Mouse (Mus musculus) megakaryocyte-erythroid progenitor cell, adult 5-6 weeks (primary cell): ENCODE data around the gene Ctrb1. TPM values are rescaled to one million over a fixed set of nuclear protein-coding genes. Genes with fewer than 3 reads are reported as not detected.

ENCODE experiments used
- ATAC-seq: replicated peaks from 2 replicates; pipeline ENCODE4 v1.8.0; 2016; ENCODE audit warnings: mild to moderate bottlenecking, inconsistent platforms; ENCODE audit not compliant: severe bottlenecking, poor library complexity, low FRiP score, low TSS enrichment
- total RNA-seq, 2 experiments: library from RNA; stranded (forward) in 1 of 2; stranded (reverse) in 1 of 2; fragments of 200-1000, 215-1000 nt in 1 of 2; fragments of >200 nt in 1 of 2; fragmentation: Nextera tagmentation in 1 of 2; gene quantifications; 2 replicates each; pipeline ENCODE4 v1.2.3; 2014 to 2017

The Ctrb1 gene
- total RNA-seq, 2 experiments from 2014 or later = not detected

DNA sequence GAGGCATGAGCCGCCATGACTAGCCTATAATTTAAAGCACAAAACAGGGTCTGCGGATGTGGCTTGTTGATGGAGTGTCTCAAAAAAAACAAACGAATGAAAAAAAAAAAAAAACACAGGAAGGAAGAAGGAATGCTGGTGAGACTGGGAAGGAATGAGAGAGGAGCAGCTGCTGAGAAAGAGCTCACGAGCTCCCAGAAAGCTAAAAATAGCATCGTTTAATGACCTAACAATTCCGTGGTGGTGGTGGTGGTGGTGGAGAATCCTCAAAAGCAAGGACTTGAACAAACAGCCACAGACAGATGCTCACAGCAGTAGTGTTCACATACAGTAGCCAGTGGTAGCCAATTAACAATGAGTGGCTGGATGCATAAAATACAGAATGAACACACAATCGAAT is 4.6 kb upstream of the Ctrb1 start:
- ATAC-seq = no peak

DNA sequence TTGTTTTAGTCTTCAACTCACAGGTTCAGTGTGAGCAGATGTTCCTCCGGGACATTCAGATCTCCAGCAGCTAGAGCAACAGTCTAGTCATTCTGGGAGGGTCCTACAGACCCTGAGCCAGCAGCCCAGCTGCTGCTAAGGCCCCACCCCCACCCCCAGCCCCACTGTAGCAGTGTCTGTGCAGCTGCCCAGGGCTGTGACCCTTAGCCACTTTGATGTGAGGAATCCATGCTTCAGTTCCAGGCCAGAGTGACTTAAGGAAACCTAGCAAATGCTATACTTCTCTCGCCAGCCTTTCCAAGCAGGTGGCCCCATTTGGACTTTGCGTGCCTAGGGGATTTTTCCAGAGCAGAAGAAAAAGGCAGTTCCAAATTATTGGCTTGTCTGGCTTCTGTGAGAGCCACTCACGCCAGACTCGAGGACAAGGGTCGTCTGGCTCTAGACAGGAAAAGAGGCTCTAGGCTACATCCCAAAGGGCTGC is 2.5 kb upstream of the Ctrb1 start:
- no peak for ATAC-seq

DNA sequence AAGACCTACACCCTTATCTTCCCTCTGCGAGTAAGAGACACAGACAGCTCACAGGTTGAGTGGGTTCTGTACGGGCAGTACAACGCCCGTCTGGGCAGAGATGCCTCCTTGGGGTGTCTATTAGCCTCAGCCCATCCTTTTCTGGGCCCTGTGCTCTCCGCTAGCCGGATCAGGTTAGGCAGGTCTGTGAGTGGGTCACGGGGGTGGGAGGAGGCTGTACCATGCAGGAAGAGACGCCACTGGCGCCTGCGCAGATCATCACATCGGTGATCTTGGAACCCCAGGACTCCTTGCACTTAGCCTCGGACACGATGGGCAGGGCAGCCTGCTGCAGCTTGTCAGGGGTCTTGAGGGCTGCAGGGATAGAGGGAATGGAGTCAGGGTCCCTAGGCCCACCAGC is 3.9 kb downstream of the Ctrb1 start:
- no peak for ATAC-seq

DNA sequence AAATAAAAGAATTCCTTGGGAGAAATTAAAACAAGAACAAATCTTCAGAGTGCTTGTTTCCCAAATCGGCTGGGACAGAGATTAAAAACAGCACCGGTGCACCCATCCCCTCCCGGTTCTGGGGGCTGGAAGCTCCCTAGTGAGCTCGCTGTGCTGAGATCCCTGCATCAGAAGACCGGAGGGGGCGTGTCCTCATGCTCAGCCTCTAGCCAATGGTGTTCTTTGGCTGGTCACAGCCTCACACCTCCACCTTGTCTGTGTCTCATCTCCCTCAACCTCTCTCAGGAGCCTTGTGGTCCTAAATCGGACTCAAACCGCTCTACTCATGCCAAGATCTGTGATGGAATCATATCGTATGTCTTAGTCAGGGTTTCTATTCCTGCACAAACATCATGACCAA is 8.3 kb downstream of the Ctrb1 start:
- 0 out of 2 replicates have a peak, but pooled peaks have one; percentile 38 for ATAC-seq

DNA sequence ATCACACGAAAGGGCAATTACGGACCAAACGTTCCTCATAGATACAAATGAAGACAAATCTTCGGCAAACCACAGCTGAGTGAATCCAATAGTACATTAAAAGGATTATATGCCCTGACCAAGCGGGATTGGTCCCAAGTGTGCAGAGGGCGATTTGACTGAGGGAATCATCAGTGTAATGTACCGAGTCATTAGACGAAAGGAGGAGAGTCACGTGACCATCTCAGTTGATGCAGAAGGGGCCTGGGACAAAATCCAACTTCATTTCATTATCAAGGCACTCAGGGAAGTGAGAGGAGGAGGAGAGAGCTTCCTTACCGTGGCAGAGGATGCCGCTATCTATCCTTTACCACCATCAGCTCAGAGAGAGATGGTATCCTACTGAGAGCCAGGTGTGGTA is 9.7 kb downstream of the Ctrb1 start:
- ATAC-seq = no peak

DNA sequence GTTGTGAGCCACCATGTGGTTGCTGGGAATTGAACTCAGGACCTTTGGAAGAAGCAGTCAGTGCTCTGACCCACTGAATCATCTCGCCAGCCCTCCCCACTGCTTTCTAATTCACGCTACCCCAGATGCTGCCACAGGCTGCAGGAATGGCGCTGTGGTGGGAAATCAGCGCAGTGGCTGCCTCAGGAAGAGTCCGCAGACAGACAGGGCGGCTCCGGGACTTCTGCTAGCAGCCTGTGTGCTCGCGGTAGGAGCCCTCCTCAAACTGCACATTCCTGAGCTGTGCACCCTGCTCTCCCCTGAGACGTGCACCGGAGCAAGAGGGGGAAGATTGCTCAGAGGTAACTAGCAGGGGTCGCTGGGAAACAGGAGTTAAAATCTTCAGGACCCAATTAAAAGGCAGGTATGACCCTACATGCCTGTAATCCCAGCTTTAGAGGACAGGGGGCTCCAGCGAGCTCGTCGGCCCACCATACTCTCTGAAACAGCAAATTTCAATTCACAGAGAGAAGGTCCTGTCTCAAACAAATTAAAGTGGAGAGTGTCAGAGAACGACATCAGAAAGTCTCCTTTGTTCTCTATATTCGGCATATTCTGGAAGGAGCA is 10.3 kb downstream of the Ctrb1 start:
- ATAC-seq = no peak

DNA sequence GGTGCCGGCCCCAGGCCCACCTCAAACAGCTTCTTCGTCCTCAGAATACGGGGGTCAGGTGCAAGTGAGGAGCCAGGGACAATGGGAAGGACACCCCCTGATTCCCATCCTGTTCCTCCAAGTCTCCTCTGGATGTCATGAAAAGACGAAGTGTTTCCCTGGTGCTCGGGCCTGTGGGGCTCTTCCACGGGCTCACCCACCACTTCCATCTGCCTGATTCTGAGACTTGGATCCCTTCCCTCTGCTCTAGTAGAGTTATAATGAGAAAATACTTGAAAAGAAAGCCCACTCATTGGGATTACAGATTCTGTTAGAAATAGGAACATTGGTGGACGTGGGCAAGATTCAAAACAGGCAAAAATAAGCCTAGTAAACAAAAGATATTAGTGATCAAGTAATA is 12.0 kb downstream of the Ctrb1 start:
- ATAC-seq = no peak

DNA sequence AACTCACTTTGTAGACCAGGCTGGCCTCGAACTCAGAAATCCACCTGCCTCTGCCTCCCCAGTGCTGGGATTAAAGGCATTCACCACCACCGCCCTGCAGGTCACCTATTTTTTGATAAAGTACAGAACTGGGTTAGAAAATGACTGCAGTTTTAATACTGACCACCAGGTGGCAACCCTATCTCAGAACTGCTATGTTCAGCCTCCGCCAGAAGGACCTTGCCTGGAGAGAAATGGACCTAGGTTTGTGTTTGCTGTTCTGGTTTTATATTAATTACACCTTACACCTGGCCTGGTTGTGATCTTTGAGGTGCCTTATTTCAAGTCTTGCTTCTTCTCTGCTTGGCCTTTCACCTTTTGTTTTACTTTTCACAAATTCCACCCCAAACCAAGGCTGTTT is 12.7 kb downstream of the Ctrb1 start:
- peak; percentile 72 for ATAC-seq

DNA sequence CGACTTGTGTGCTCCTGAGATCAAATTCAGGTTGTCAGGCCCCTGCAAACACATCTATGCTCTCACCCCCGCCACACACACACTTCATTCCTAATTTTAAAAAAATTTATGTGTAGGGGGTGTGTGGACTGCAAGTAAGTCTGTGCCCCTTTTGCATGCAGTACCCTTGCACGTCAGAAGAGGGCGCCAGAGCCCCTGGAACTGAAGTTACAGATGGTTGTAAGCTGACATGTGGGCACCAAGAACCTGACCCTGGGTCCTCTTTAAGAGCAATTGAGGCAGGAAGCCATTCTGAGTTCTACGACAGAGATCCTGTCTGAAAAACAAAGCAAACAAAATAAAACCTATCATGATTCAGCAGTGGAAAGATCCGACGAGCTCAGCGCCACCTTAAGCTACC is 14.6 kb downstream of the Ctrb1 start:
- ATAC-seq = no peak

DNA sequence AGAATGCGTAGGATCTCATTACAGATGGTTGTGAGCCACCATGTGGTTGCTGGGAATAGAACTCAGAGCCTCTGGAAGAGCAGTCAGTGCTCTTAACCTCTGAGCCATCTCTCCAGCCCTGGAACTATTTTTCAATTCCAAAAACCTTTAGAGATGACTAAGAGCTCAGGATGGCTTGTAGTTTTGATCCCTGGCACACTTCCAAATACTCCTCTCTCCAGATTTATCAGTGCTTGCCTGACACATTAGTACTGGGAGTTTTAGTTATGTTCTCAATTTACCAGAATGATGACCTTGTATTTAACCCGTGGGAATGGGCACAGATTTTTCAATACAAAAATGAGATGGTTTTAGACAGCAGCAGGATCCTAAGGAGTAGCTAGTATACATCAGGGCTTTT is 24.1 kb downstream of the Ctrb1 start:
- ATAC-seq = no peak

DNA sequence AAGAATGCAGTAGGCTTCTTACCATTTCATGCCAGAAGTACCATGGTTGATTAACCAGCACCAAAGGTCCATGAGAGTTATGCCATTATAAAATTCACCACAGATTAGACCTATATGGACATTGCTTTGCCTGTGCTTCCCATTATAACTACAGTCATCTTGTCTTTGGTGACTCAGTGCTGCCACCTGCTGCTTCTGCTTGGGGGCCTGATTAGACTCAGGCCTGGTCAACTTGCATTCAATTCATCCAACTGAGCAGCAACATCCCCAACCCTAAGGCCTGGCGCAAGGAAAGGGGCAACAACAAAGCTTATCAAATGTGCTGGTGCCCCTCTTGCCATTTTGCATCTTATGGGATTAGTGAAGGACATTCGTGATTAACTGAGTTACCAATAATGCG is 28.3 kb downstream of the Ctrb1 start:
- peak; percentile 83 for ATAC-seq

DNA sequence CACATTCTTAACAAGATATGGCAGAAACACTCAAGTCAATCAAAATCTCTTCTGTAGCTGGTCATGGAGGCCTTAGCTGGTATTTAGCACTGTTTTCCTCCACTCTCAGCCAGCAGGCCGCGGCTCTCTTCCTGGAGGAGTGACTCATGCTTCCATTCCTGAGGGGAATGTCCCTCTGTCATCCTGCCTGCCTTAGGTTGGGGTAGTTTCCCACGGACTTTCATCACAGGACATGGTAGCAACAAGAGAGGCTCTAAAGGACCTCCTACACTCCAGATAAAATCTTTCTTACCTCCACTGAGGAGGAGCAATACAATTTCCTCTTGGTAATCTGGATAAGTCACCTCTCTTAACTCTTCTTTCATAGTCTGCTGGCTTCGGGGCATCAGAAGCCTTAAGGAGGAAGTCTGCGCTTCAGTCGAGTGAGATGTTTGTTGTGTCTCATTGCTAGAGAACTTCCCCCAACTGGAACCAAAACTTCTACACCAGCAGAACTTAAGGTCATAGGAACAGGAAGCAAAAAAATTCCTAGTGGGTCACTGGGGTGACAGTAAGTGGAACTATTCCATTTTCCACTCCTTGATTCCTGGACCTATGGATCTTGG is 31.9 kb downstream of the Ctrb1 start:
- no peak for ATAC-seq

DNA sequence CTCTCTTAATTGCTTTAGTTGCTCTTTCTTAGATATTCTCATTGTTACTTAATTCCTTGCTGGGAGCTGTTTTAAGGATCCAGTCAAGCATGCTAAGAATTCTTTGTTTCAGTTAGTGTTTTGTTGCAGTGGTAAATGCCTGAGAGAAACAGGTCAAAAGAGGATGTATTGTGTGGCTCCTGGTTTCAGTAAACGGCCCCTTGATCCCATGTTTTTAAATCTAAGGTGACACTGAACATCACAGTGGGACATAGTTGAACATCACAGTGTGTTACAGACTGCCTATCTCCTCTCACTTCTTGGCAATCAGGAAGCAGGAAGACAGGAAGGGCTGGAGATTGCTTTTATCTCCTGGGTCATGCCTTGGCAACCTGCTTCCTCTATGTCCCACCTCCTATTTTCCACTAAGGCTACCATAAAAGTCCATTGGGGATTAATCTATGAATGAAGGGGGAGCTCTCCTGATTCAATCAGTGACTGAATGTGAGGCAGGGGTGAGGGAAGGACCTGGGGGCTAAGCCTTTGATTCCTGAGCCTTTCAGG is 33.4 kb downstream of the Ctrb1 start:
- ATAC-seq = no peak

DNA sequence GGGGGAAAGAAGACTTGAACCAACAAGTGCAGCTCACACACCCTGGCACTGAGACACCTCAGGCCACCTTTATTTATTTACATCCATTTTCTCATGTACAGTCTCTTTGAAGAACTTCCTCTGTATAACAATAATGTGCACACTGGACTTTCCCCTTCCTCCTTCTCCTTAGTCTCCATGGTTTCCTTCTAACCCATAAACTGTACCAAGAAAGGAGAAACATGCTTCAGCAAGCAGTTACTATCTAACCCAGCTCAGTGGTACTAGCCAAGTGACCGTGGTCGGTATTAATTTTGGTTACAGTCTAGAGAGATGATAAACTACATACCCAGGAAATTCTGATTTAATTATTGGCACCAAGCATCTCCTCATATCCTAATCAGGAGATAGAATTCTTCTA is 37.3 kb downstream of the Ctrb1 start:
- ATAC-seq = no peak

DNA sequence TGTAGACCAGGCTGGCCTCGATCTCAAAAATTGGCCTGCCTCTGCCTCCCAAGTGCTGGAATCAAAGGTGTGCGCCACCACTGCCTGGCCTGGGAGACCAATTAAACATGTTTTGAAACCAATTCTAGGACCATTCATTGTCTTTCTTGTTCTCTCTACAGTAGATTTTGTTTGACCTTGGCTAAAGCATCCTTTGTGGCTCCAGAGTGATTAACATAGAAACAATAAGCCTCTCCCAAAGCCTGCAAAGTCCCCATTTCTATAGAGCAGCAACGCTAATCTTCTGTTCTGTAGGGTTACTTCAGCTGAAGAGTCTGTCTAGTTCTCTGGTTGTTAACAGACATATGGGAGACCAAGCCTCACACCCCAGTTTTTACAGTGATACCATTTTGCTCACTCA is 40.2 kb downstream of the Ctrb1 start:
- no peak for ATAC-seq

DNA sequence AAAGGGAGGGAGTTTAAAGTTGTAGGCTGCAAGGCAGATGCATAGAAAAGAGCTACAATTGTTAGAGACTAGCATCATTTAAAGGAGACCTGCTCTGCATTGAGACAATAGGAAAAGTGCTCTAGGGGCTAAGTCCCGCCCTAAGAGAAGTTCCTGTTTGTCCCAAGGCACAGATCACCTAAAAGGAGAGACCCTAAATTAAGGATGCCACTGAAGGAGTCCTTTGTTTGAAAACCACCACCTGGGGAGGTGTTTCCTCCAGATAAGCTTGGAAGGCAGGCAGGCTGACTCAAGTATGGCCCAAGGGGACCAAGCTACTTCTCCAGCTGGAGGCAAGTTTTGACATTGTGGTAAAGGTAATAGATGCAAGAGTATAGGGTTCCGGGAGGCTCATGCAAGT is 42.0 kb downstream of the Ctrb1 start:
- ATAC-seq = no peak

DNA sequence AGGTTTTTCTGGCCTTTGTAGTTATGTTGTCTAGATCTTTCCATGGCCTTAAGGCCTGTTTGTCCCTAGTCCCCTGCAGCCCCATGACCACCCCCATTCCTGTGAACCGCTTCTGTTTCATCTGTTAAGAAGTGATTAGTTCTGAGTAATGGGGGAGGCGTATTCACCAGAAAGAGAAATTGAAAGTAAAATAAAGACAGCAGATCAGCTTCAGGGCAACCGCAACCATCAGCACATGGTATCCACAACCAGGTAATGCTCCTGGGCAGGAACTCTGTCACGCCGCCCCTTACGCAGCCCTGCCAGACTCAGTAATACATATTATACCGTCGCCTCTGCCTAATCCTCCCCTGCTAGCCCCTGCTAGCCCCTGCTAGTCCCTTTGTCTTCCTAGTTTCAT is 45.1 kb downstream of the Ctrb1 start:
- no peak for ATAC-seq

DNA sequence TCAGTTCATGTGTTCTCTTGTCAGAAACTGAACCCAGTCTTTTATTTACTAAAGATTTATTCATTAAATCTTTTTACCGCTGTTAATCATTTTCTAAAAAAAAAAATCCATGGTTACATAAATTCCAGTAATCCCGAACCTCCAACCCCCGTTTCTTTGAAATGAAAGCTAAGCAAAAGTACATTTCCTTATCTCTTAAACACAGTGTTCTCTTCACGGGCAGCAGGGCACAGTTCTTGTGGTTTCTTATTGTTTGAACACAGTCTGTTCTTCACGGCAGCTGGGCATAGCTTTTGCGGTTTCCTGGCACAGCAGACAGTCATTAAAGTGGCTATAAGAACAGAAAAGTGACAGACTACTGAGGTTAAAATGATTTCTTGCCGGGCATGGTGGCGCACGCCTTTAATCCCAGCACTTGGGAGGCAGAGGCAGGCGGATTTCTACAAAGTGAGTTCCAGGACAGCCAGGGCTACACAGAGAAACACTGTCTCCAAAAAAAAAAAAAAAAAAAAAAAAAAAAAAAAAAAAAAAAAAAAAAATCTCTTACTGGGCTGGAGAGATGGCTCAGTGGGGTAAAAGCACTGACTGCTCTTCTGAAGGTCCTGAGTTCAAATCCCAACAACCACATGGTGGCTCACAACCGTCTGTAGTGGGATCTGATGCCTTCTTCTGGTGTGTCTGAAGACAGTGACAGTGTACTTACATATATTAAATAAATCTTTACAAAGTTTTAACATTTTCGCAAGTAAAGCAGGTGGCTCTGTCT is 46.3 kb downstream of the Ctrb1 start:
- ATAC-seq = peak; percentile 77

DNA sequence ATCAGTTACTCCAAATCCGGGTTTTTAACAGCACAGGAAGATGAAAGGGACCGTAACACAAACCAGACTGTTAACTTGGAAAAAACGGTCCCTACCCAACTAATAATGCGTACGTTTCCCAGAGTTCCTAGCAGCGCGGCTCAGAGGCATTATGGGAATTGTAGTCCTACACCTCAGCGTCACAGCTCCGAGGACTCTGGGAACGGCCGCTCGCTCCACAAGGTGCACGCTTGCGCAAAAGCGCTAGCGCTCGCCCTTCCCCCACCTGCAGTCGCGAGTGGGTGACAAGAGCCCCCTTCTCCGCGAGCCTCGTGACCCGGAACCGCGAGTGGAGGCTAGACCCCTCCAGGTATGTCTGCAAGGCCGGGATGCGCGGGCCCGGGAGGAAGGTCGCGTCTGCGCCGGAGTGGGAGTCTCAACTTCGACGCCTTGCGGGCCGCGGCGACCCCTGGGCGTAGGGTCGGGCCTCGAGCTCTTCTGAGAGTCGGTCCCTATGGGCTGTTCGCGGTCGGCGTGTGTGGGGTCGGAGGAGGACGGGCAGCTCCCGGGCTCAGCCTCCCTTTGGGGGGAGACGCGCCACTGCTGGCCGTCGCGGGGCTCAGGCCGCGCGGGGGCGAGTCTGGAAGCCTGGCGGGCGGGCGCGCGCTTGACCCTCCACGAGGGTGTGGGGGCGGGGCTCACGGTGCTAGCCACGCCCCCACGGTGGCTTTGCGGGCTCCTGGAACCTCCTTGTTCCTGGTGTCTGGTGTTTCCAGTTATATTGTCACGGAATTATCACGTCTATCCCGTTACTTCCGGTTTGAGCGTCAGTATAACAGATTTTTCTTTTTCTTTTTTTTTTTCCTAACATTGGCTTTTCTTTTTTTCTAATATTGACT is 47.3 kb downstream of the Ctrb1 start, which contains the start of gene Zfp1:
TSS of gene Zfp1 (plus strand) at position 138 of the 878 bp plus-strand sequence.
- ATAC-seq = peak; percentile 83

DNA sequence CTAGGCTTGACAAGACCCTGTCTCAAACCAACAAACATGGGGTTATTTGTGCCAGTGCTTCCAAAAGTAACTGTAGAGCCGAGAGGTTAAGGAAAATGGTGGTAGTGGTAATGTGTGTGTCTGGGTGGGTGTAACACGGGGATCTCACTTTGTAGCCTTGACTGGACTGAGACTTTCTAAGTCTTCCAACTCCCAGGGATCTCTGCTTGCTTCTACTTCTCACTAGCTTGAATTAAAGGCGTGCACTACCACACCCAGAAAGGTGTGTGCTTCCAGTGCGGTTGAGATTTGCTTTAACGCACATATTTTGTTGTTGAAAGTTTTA is 47.9 kb downstream of the Ctrb1 start:
- peak; percentile 23 for ATAC-seq
